Mouse (Mus musculus): ENCODE results near the gene Galnt10.

Galnt10 gene

DNA sequence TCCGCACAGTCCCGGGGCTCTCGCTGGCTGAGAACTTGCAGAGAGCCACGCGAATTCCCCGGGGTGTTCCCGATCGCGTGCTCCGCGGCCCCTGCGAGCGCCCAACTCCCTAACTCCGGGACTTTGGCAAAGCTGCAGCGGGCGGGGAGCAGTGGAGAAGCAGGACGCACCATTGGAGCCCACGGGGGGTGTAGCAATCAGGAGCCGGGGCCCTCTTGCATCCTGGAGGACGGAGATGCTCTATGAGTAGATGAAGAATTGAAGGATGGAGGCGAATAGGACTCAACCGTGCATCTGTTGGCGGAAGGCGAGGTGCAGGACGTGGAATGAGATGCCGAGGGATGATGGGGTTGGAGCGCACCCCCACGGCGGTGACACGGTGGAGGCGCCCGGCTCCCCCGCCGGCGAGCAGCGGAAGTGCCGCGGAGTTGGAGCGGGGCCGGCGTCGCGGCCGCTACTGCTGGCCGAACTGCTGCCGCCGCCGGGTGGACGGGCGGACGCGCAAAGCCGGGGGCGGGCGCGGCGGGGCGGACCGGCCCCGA, at the start of gene Galnt10:
Galnt10 (plus strand) TSS at position 425 of the 542 bp plus-strand sequence.
- peak; percentile 87 for DNase-seq (ENCODE audit: low read depth, low spot score)

DNA sequence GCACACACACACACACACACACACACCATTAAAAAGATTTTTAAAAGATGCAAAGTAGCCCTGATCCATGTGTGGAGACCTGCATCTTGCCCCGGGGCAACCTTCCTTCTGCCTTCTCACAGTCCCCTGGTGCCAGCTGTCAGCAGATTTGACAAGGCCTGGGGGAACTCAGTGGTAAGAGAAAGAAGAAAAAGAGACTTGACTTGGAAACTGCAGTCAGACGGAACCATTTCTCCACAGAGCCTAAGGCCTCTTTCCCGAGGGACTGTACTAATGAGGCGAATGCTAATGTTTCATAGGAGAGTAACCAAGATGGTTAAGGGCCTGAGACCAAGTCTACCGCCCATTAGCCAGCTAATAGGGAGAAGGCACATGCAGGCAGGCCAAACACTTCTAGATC, 49.3 kb upstream of the Galnt10 start:
- DNase-seq (ENCODE audit: low read depth, low spot score): no peak

DNA sequence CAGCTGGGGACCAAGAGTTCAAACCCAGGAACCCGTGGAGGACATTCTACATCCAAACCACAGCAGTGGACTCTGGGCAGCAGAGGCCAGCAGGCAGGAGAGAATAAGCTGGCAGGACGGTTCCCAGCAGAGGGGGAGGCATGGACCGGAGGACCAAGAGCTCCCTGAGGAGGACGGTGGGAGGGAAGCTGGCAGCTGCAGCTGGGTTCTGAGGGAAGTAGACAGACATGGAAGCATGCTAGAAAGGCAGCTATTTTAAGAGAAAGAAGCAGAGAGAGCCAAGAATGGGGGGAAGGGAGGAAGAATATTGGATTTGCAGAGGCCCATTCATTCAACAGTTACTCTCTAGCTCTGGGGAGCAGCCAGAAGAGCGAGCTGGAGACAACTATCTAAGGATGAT, 47.1 kb upstream of the Galnt10 start:
- no peak for DNase-seq (ENCODE audit: low read depth, low spot score)

DNA sequence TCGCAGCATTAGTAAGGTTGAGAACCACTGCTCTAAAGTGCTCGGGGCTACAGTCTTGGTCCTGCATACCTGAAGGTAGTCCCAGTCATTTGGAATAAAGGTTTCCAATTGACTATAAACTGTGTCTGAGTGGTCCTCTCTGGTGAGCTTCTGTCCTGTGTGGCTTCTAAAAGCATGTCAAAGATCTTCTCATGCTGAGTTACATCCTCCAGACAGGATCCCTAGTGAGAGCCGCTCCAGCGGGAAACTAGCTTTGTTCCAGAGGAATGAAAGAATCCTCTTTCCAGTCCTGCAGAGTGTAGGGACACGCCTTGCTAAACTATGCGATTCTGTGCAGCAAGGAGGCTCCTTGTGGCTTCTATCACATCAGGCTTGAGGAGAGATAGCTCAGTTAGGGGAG, 45.9 kb upstream of the Galnt10 start:
- no peak for DNase-seq (ENCODE audit: low read depth, low spot score)

DNA sequence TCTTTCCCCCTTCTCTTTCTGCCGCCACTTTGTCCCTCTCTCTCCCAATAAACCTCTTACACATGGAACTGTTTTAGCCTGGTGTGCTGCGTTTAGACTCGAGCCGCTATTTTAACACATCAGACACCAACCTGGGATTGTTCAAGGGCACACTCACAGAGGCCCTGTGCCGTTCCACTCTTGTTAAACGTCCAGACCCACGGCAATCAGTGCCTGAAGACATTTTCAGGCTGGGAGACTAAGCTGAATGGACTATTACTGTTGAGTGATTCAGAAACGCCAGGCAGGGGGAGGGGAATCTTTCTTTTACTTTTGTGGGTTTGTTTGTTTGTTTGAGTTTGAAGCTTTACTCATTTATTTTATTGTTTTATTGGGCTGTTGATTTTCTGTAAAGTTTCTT, 45.1 kb upstream of the Galnt10 start:
- DNase-seq (ENCODE audit: low read depth, low spot score): no peak

DNA sequence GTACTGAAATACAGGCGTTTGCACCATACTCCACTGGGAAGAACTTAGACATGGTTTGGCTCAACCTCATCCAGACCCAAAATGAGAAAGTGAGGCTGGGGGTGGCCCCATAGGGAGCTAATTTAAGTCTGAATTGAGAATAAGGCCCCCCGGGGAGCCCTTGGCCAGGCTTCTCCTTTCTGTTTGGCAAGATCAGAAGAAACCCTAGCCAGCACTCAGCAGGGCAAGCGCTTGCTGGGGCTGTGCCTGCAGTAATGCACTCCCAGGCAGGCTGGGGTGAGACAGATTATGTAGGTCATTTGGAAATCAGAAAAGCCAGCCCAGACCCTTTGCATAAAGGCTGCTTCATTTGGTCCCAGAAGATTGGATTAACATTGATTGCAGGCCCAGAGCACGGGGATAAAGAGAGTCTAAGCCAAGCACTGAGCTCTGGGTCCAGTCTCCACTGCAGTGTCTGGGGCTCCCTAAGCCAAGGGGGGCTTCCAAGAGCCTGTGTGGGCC, 44.6 kb upstream of the Galnt10 start:
- no peak for DNase-seq (ENCODE audit: low read depth, low spot score)

DNA sequence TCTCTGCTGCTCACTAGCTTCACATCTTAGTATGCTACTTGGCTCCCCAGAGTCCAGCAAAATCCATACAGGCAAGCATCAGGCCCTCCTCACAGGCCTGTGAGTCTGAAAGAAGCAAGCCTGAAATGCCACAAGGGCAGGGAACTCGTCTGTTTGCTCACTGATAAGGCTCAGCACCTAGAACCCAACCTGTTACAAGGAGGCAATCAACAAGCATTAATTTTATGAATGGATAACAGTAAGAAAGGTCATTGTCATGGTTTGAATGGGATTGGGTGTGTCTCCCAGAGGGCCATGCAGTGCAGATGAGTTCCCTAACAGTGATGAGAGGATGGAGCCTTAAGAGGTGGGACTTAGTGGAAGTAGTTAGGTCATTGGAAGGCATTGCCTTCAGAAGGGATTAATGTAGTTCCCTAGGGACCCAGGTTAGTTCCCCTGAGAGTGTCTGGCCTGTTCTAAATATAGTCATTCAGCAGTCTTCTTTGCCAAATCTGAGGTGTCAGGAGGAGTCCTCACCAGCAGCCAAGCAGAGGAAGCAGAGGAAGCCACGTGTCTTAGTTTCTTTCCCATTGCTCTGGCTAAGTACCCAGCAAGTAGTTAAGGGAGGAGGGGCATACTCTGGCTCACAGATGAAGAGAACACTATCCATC, 43.3 kb upstream of the Galnt10 start:
- DNase-seq (ENCODE audit: low read depth, low spot score): no peak

DNA sequence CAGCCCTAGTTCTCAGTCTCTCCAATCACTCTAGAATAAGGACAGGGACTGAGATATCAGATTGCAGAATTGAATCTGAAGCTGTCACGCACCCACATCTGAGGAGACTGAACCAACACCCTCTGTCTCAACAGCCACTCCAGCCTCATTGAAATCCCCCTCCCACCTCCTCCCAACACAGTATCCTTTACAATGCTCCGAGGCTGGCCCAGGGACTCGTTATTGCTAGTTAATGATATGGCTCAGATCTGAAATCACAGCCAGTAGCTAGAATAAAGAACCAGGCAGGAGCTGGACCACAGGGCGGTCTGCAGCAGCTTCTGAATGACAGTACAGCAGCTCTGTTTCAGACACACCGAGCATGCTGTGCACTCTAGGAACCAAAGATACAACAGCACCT, 40.2 kb upstream of the Galnt10 start:
- DNase-seq (ENCODE audit: low read depth, low spot score): no peak

DNA sequence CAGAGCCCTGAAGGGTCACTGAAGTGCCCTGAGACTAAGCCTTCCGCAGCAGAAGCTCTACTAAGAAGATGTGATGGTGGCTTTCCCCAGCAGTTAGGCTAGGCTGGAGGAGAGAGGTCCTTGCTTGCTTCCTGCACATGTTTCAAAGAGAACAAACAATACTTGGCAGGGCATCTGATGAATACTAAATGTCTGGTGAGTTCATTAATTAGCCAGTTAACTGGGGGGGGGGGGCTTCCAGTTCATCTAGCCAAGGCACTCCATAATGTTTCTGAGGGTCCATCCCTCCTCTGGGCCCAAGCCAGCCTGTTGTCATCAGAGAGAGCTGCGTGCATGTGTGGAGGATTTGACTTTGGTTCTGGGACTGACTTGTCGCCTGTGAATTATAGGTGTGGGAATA, 39.6 kb upstream of the Galnt10 start:
- DNase-seq (ENCODE audit: low read depth, low spot score): no peak

DNA sequence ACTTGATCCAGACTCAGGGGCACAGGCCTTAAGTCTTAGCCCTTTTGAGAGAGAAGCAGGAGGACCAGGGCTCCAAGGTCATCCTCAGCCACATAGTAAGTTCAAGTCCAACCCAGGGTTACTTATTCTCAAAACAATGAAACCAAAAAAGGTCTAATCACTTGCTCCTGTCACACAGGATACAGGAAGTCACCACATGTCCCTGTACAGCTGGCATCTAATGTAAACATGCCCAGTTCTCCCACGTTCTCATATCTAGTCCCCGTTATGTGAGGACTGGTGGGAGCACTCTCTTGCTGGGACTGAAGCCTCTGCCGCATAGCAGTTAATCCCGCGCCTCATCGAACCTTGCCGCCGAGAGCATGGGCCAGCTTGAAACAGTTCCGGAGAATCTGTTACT, 30.7 kb upstream of the Galnt10 start:
- DNase-seq (ENCODE audit: low read depth, low spot score): no peak

DNA sequence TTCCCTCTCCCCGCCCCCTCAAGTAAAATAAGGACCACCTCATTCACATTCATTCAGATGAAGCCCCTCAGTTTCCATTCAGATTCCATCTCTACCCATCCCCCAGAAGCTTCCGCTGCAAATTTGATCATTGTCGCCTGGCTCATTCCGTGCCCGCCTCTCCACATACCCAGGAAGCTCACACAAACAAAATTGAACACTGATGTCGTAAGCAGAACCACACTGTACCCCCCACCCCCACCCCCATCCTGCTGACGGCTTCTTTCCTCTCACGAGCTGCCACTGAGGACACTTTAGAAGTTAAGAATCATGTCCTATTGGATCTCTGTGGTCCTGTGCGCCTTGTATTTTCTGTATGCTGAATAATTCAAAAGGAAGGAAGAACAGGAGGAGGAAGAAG, 30.0 kb upstream of the Galnt10 start:
- DNase-seq (ENCODE audit: low read depth, low spot score): peak; percentile 50

DNA sequence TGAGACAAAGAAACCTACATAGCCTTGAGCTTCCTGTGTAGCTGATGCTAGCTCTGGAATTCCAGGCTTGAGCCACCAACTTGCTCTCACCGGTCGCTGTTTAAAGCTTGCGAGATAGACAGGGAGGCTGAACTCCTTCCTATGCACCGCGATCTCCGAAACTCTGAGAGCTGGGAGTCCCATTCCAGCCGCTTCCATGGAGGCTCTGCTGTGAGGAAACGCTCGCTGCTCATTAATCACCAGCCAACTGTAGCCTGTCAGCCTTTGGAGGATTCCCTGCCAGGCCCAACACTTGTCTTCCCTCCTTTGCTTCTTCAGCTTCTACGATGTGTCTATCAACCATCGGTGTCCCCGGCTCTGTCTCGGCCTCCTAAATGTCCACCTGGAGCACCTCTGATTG, 29.4 kb upstream of the Galnt10 start:
- DNase-seq (ENCODE audit: low read depth, low spot score): no peak

DNA sequence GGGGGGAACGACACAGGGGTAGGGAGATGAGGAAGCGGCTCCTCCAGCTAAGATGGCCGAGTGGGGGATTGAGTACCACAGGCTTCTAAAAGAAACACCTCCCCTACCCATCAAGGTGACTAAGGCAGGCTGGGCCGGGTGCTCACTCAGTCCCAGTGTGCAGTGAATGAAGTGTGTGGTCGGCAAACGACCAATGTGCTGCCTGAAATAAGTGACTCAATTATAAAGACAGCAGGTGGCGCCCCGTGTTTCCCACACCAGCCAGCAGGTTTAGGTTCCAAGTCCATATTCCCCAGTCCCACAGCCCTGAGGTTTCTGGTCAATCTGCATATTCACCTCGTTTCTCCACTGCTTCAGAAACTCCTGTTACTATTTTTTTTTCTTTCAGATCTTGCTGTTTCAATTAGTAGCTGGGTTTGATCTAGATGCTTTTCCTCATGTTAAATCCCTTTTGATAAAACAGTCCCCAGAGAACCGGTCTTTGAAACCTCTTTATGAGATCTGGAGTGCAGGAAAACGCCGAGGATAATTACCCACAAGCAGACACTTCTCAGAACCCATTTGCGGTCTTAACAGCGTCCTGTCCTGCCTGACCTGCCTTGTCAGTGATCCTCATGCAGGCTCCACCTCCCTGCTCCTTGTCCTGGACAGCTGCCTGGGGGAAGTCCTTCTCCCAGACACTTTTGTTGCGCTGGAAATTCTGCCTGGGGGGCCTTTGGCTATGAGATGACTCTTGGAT, 27.5 kb upstream of the Galnt10 start:
- DNase-seq (ENCODE audit: low read depth, low spot score): peak; percentile 51

DNA sequence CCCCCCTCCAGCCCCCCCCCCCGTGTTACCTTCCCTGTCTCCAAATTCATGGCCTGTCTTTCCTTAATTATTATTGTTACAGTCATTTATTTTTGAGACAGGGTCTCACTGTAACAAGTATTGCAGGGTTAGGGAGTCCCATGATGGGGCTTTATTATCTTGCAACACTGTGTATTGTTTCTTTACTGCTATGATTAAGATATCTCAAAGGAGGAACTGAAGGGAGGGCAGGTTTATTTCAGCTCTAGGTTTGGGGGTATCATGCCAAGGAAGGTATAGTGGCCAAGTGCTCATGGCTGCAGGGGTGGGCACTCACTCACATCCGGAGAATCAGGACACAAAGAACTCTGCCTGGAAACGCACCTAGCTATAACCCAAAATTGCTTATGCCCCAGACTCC, 23.8 kb upstream of the Galnt10 start:
- no peak for DNase-seq (ENCODE audit: low read depth, low spot score)

DNA sequence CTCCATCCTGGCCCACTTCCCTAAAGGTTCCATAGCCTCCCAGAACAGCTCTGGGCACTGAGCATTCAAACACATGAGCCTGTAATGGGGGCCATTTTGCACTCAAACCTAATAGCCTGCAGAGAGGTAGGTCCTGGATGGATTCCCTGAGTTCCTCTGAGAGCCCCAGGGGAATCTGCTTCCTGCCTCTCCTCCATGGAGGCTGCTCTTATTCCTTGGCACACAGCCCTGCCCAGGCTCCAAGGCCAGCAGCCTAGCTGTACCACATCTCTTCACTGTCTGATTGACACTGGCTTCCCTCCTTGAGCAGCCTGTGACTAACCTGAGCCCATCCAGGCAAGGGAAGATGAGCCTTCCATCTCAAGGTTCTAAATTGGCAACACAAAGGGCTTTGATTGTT, 23.4 kb upstream of the Galnt10 start:
- no peak for DNase-seq (ENCODE audit: low read depth, low spot score)

DNA sequence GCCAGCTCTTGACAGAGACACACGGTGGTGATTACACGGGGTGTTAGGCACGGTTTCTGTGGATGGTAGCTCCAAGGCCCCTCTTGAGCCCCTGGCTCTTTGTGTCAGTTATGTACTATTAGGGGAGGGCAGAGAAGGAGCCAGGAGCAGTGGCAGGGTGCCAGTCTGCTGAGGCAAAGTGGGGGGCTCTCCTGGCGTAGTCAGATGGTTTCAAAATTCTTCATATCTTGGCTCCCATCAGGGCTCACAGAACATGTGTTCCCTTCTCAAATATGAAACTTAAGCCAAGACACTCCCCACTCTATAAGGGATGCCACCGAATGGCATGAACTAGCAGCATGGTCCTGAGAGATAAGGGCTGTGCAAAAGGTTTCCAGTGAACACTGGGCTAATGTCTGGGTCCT, 20.8 kb upstream of the Galnt10 start:
- DNase-seq (ENCODE audit: low read depth, low spot score): no peak

DNA sequence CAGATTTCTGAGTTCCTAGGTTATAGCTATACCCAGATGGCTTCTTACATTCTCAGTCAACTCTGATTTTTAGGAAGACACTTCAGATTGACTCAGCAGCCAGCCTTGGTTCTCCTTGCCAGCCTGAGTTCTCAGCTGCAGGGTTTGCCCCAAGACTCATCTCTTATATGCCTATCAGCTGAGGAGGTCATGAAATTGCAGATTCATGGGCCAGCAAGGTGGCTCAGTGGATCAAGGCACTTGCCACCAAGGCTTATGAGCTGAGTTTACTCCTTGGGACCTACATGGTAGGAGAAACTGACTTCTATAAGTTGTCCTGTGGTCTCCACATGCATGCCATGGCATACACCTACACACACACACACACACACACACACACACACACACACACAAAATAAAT, 19.8 kb upstream of the Galnt10 start:
- no peak for DNase-seq (ENCODE audit: low read depth, low spot score)

DNA sequence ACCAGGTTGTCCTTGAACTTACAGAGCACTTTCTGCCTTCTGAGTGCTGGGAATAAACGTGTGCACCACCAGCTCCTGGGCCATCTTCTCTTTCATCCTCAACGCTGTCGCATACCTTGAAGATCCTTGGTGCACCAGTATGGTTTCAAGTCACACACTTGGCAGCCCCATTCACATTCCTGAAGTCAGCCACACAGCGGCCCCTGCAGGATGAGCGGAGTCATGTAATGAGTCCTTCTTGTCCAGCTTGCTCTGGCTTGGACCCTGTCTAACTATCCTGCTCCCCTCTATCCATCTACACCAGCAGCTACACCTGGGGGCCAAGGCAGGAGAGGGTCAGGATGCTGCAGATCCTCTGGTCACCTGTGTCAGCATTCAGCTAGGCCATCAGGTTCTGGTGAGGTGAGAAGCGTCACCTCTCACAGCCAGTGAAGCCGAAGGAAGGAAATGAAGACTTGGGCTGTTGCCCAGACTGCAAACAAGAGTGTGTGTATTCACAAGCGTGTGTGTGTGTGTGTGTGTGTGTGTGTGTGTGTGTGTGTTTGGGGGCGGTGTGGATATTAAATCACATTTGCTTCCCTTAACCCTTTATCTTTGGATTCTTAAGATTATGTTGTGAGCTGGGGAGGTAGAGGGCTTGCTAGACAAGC, 18.0 kb upstream of the Galnt10 start:
- peak; percentile 24 for DNase-seq (ENCODE audit: low read depth, low spot score)

DNA sequence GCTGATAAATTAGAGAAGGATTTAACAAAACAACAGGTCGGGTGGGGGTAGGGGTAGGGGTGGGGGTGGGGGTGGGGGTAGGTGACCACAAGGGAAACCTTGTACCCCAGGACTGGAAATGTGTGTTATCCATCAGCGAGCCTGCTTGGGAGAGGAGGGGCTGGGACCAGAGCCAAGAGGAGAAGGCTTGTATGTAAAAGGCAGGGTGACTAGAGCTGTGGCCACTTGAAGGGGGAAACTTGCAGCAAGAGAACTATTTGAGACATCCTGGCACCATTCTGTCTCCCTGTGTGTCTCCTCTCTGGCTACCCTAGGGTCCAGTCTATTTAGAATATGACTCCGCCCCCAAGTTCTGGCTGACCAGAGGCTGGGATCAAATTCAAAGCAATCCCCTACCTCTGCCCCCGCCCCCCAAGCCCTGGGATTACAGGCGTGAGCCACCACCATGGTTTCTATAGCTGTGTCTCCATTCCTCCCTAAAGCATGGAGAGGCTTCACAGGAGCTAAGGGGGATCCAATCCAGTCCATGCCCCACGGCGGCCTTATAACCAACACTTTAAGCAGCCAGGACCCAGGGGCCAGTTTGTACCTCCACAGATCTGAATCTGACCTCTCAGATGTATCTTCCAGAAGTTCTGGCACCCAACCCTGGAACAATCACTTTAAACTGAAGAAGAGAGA, 13.3 kb upstream of the Galnt10 start:
- no peak for DNase-seq (ENCODE audit: low read depth, low spot score)

DNA sequence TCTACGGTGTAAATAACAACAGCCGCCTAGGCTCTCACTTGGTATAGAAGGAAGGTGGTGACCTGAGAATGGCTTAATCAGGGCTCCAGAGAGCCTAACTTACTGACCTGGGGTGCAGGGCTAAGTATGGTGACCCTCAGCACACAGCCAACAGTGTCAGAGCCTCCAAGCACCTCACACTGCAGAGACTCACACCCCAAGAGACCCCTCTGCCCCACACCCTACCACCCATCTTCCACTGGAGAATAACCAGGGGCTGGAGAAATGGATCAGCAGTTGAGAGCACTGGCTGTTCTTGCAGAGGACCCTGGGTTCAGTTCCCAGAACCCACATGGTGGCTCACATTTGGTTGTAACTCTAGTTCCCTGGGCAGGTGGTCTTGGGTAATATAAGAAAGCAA, 12.2 kb upstream of the Galnt10 start:
- DNase-seq (ENCODE audit: low read depth, low spot score): no peak

DNA sequence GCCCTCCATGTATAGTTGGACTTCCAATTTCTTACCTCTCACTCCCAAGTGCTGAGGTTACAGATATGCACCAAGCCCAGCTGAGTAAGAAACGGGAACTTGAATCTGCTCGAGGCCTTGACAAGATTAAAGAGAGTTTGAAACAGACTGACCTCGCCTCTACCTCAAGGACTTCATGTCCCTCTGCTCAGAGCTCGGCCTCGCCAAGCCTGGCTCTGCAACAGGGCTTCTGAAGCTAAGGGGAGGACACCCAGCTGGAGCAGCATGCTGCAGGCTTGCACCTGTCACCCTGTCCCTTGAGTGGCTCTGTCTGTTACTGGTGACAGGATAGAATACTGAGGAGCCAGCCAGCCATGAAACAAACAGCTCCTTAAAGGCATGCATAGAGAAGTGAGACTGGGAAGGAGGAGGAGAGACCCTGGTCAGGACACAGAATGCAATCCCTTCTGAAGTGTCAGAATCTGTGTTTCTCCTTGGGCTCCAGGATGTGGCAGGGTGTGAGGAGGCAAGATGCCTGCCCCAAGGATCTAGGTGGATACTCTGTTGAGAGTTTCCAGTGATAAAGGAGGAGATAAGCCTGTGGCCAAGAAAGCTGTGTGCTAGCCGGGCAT, 11.2 kb upstream of the Galnt10 start:
- no peak for DNase-seq (ENCODE audit: low read depth, low spot score)

DNA sequence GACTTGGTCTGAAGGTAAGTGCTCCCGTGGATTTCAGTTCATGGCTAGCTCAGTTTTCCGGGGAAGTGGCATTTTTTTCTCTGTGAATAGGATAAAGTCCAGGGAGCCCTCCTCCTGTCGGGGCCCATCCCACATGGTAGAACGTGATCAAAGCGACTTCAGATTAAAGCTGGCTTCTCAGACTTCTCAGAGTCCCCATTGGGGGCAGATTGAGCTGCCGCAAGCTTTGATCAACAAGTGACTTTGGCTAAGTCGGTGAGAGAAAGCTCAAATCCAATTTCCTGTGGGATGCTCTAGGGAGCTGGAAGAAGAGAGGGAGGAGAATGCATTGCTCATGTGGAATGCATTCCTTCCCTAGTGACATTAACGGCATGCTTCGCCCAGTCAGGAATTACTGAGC, 10.1 kb upstream of the Galnt10 start:
- no peak for DNase-seq (ENCODE audit: low read depth, low spot score)

All from CD4-positive helper T cell, adult 2 months (primary cell).